Mouse (Mus musculus) neural tube, embryonic 14.5 days (tissue): Measurements from ENCODE around the gene Dusp18. TPM values are rescaled to one million over a fixed set of nuclear protein-coding genes. Genes with fewer than 3 reads are reported as not detected.
A peak's percentile ranks its signal among the peaks of the same experiment; 100 is the strongest.
"Not testable (repeated sequence)": the region's sequence is repeated elsewhere in the genome, so short reads cannot be mapped to it uniquely, and the experiment has no call there.

ENCODE experiments used
- ATAC-seq: fragments of 200-750 bp; cut with Nextera tagmentation; 2 replicates; pipeline ENCODE4 v1.8.0; 2017; ENCODE audit warnings: low read depth, mild to moderate bottlenecking, moderate TSS enrichment, moderate library complexity
- H3K27ac ChIP-seq: fragments of 300-500 bp; sonication (generic); 2 replicates; pipeline ENCODE4 v1.5.1; 2014; ENCODE audit warnings: low read depth, mild to moderate bottlenecking, control low read depth, low read length, moderate library complexity, mixed read lengths
- H3K27me3 ChIP-seq: fragments of 300-500 bp; sonication (generic); 2 replicates; pipeline ENCODE4 v1.6.1; 2014; ENCODE audit warnings: low read length; ENCODE audit not compliant: control insufficient read depth, insufficient read depth
- H3K36me3 ChIP-seq: fragments of 300-500 bp; sonication (generic); 2 replicates; pipeline ENCODE4 v1.6.1; 2014; ENCODE audit warnings: low read length, mixed read lengths; ENCODE audit not compliant: control insufficient read depth, insufficient read depth
- H3K4me1 ChIP-seq: fragments of 300-500 bp; sonication (generic); 2 replicates; pipeline ENCODE4 v1.6.1; 2014; ENCODE audit warnings: low read length; ENCODE audit not compliant: control insufficient read depth, insufficient read depth
- H3K4me2 ChIP-seq: fragments of 300-500 bp; sonication (generic); 2 replicates; pipeline ENCODE4 v1.6.1; 2014; ENCODE audit warnings: mild to moderate bottlenecking, low read depth, low read length, control low read depth
- H3K4me3 ChIP-seq: fragments of 300-500 bp; sonication (generic); 2 replicates; pipeline ENCODE4 v1.5.1; 2014; ENCODE audit warnings: low read depth, low read length, control low read depth, mixed read lengths
- H3K9ac ChIP-seq: fragments of 300-500 bp; sonication (generic); replicated peaks from 2 replicates; pipeline ENCODE4 v1.6.1; 2014; ENCODE audit warnings: low read depth, mild to moderate bottlenecking, control low read depth, low read length, mixed read lengths
- H3K9me3 ChIP-seq: fragments of 300-500 bp; sonication (generic); 2 replicates; pipeline ENCODE4 v1.6.1; 2016; ENCODE audit warnings: low read length; ENCODE audit not compliant: control insufficient read depth
- WGBS: fragments of 180-500 bp; shearing (Covaris S2); extraction: QIAGEN DNeasy Blood & Tissue Kit; methylation state at CpG from one replicate; pipeline ENCODE4 v1.1.7; 2014; 5-methylcytosine and 5-hydroxymethylcytosine counted together
- polyA plus RNA-seq: library from polyadenylated mRNA; unstranded; fragments of >200 nt; fragmentation: Nextera tagmentation; extraction: Ambion mirVana; gene quantifications from 2 replicates; pipeline ENCODE4 v1.2.1, GENCODE M21; 2014

The Dusp18 gene
- polyA plus RNA-seq, 1 experiment from 2014 or later, result 27.8 TPM

- H3K36me3 ChIP-seq, result no peaks in the 10 kb centered on the region; the same call in none of the 2 replicates
Measured at GRCm38 (mm10) chr11:3903046-3903445, 8.0 kb downstream of the Dusp18 start.

DNA sequence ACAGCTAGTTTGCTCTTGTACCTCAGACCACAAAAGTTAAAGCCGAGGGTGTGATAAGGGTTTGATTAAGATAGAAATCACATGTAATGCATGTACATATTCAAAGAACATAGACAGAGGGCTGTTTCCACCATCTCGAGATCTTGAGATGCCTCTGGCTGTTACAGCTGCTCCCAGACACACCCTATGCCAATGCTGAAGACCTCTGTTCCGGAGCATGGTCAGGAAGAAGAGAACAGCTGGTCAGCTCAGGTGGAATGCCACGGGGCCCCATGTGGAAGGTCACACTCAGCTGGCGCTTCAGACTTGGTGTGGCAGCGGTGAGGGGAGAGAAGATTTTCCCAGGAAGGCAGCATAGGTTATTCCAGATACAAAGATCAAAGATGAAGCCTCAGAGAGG, 9.6 kb downstream of the Dusp18 start:
- no peak for ATAC-seq
- Histone ChIP-seq H3K4me2 (no peak overlapping the region), H3K36me3 (no peaks in the 10 kb centered on the region; the same call in none of the 2 replicates), H3K4me1 (peaks cover 3% of the 10 kb centered on the region; the same call in 1 of the 2 replicates), H3K9ac (no peak overlapping the region), H3K9me3 (no peaks in the 10 kb centered on the region), H3K27ac (no peak overlapping the region), H3K4me3 (no peak overlapping the region), H3K27me3 (no peaks in the 10 kb centered on the region)
- 86% methylated on average over 6 of the region's 6 CpGs for WGBS

More at GRCm38 (mm10) chr11:3903046-3903445, 8.0 kb downstream of the Dusp18 start:
- no peak overlapping the region for H3K9ac ChIP-seq
- ATAC-seq, result no peak
- H3K9me3 ChIP-seq, result no peaks in the 10 kb centered on the region
- no peaks in the 10 kb centered on the region for H3K27me3 ChIP-seq
- whole genome bisulfite sequencing, result 78% methylated on average over 5 of the region's 5 CpGs
- no peak overlapping the region for H3K4me3 ChIP-seq
- H3K4me2 ChIP-seq, result no peak overlapping the region
- H3K27ac ChIP-seq, result no peak overlapping the region
- no peaks in the 10 kb centered on the region for H3K4me1 ChIP-seq

- Histone ChIP-seq H3K27me3 (no peaks in the 10 kb centered on the region), H3K4me3 (no peak overlapping the region), H3K36me3 (no peaks in the 10 kb centered on the region; the same call in none of the 2 replicates), H3K4me2 (no peak overlapping the region), H3K9ac (no peak overlapping the region), H3K9me3 (no peaks in the 10 kb centered on the region), H3K27ac (no peak overlapping the region), H3K4me1 (peaks cover 7% of the 10 kb centered on the region)
- ATAC-seq, result no peak
- WGBS, result 75% methylated on average over 1 of the region's 1 CpGs
Measured at GRCm38 (mm10) chr11:3905446-3905845, 10.4 kb downstream of the Dusp18 start.

DNA sequence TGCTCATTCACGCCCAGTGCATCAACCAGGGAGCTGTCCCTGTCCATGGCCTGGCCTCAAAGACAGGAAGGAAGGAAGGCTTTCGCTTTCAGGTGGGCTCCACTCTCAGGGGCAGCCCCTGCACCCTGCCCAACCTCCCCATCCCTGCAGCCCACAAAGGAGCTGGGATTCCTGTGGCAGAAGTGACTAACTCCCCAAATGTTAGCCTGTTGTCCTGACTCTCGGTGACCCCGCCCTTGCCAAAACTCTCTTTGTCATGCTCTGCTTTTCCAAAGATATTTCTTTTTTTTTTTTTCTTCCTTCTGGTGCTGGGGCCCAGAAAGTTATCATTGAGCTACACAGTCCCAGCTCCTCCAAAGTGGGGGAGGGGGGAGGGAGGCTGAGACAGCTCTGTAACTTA, 14.2 kb downstream of the Dusp18 start:
- H3K27ac ChIP-seq, result no peak overlapping the region
- WGBS, result 90% methylated on average over 4 of the region's 4 CpGs
- no peaks in the 10 kb centered on the region for H3K9me3 ChIP-seq
- no peak overlapping the region for H3K4me3 ChIP-seq
- no peak overlapping the region for H3K9ac ChIP-seq
- no peak for ATAC-seq
- 0 out of 2 replicates have a peak overlapping the region, but pooled peaks have one; percentile 3 for H3K4me2 ChIP-seq
- no peaks in the 10 kb centered on the region for H3K27me3 ChIP-seq
- H3K36me3 ChIP-seq, result no peaks in the 10 kb centered on the region; the same call in none of the 2 replicates
- peaks cover 33% of the 10 kb centered on the region for H3K4me1 ChIP-seq

DNA sequence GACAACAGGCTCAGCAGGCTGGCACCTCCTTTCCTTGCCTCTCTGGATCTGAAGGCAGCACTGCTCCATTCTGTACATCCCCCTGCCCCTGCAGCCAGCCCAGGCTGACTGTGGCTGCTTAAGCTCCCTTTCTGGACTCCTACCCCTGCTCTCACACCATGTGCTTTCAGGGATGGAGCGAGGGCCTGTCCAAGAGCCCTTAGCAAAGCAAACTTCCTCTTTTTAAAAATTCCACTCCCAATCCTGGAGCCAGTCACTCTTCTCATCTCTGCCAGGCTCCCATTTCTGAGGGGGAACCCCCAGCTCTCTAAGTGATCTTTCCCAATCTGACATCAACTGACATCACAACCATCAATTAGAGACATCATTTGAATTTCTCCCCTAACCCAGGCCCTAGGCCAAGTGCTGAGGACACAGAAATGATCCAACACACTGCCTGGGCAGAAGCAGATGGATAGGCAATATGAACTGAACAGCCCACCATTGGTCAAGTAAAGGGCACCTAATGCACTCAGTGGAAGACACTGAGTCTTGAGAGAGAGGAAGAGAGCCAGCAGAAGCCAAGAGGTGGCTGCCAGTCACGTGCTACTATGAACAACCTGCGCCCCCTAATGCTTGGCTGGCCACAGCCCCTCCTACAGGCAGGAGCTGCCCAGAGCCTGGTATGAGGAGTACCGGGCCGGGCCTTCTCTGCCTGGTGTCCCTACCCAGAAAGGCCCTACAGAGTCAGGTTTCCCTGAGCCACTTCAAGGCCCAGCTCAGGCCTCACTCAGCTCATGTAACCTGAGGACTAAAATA, 15.7 kb downstream of the Dusp18 start:
- Histone ChIP-seq H3K36me3 (no peaks in the 10 kb centered on the region; the same call in 1 of the 2 replicates), H3K9me3 (no peaks in the 10 kb centered on the region), H3K27ac (no peak overlapping the region), H3K4me3 (0 out of 2 replicates have a peak overlapping the region, but pooled peaks have one; percentile 9), H3K4me1 (peaks cover 33% of the 10 kb centered on the region), H3K27me3 (no peaks in the 10 kb centered on the region), H3K9ac (0 out of 2 replicates have a peak overlapping the region, but pooled peaks have one; percentile 25), H3K4me2 (peak overlapping the region; percentile 93)
- 54% methylated on average over 5 of the region's 5 CpGs for WGBS
- no peak for ATAC-seq

DNA sequence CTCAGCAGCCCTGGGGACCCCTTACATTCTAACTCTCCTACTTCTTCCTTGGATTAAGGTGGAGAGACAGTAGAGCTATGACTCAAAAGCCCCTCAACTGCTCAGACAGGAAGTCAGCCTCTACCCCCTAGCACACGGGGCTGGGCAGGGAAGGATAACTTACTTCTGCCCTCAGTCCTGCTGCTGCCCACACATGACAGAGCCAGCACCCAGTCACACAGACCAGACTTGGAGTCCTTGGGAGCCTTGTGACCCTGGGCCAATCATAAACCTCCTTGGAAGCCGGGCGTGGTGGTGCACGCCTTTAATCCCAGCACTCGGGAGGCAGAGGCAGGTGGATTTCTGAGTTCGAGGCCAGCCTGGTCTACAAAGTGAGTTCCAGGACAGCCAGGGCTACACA, 16.4 kb downstream of the Dusp18 start:
- not testable (repeated sequence) for H3K36me3 ChIP-seq, H3K9me3 ChIP-seq, H3K27ac ChIP-seq, H3K27me3 ChIP-seq, ATAC-seq
- Histone ChIP-seq H3K4me2 (peak overlapping the region; percentile 93), H3K9ac (0 out of 2 replicates have a peak overlapping the region, but pooled peaks have one; percentile 25), H3K4me3 (0 out of 2 replicates have a peak overlapping the region, but pooled peaks have one; percentile 9), H3K4me1 (peaks cover 33% of the 10 kb centered on the region)
- 91% methylated on average over 5 of the region's 6 CpGs for WGBS

GRCm38 (mm10) chr11:3912100-3912874, 17.2 kb downstream of the Dusp18 start:
- H3K4me1 ChIP-seq, result peaks cover 33% of the 10 kb centered on the region
- no peak for ATAC-seq

DNA sequence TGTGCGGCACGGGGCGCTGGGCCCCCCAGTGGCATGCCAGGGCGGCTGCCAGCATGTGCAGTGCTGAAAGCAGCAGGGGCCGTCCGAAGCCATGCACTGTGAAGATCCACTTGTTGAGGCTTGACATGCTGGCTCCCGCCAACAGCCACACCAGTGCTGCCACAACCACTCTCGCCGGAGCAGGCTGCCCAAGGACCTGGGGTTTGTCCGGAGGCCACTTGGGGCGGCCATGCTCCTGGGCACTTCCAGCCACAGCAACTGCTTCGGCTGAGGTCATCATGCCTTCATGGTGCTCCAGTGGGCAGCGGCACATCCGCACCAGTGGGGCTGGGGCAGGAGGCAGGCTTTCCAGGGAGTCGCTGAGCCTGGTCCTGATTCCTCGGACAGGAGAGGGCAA, 17.8 kb downstream of the Dusp18 start:
- Histone ChIP-seq H3K4me1 (peaks cover 33% of the 10 kb centered on the region), H3K36me3 (no peaks in the 10 kb centered on the region), H3K4me2 (peak overlapping the region; percentile 93), H3K4me3 (peak overlapping the region; percentile 61), H3K27ac (peak overlapping the region; percentile 71; the same call in 1 of the 2 replicates), H3K9me3 (no peaks in the 10 kb centered on the region), H3K27me3 (no peaks in the 10 kb centered on the region), H3K9ac (peak overlapping the region; percentile 66)
- peak; percentile 31; the same call in 1 of the 2 replicates for ATAC-seq
- WGBS, result 4% methylated on average over 16 of the region's 16 CpGs

More at GRCm38 (mm10) chr11:3912100-3912874, 17.2 kb downstream of the Dusp18 start:
- Histone ChIP-seq H3K36me3 (no peaks in the 10 kb centered on the region), H3K27ac (peak overlapping the region; percentile 0; the same call in 1 of the 2 replicates), H3K9me3 (no peaks in the 10 kb centered on the region), H3K4me2 (peak overlapping the region; percentile 93), H3K27me3 (no peaks in the 10 kb centered on the region), H3K4me3 (peak overlapping the region; percentile 61), H3K9ac (peak overlapping the region; percentile 66)
- WGBS, result 9% methylated on average over 19 of the region's 19 CpGs
